Mouse (Mus musculus) lung, postnatal 0 days (tissue): ENCODE measurements around the gene Strn4.

ENCODE experiments used
- CTCF ChIP-seq: IDR thresholded peaks from 2 replicates; pipeline ENCODE4 v1.5.1; 2016; ENCODE audit warnings: antibody characterized with exemption, mild to moderate bottlenecking
- EP300 ChIP-seq: IDR thresholded peaks from 2 replicates; pipeline ENCODE4 v1.6.1; 2016; ENCODE audit warnings: antibody characterized with exemption, mild to moderate bottlenecking, control low read depth

- TF ChIP-seq EP300 (no peak), CTCF (no peak)
Measured at GRCm38 (mm10) chr7:16766443-16766842, 49.2 kb upstream of the Strn4 start.
